Mouse (Mus musculus) Patski (cell line): ENCODE data around the gene Lima1. TPM values are rescaled to one million over a fixed set of nuclear protein-coding genes. Genes with fewer than 3 reads are reported as not detected.
A peak's percentile ranks its signal among the peaks of the same experiment; 100 is the strongest.
"Not testable (repeated sequence)": the region's sequence is repeated elsewhere in the genome, so short reads cannot be mapped to it uniquely, and the experiment has no call there.

Source experiments
- ATAC-seq: fragments of 100-300 bp; one replicate; pipeline ENCODE4 v1.8.0; 2021
- CTCF ChIA-PET: fragments of 350-600 bp; sonication (Branson Sonifier 250); formaldehyde crosslinking; loops from one replicate; lab custom pipeline; 2022; ENCODE audit warnings: inconsistent platforms; lab: Charles Lee
- POLR2A ChIA-PET: fragments of 350-600 bp; sonication (Branson Sonifier 250); formaldehyde crosslinking; loops from one replicate; lab custom pipeline; 2022; ENCODE audit warnings: antibody characterized with exemption, inconsistent platforms; lab: Charles Lee
- DNase-seq: peaks from one replicate; pipeline ENCODE4 v3.0.0-alpha.2; 2011; ENCODE audit warnings: low read depth, low spot score
- H3K27me3 ChIP-seq: fragments of 371-371 bp; one replicate; pipeline ENCODE4 v1.5.1; 2021
- CTCF ChIP-seq: fragments of 100-300 bp; IDR thresholded peaks from one replicate; pipeline ENCODE4 v1.5.1; 2021
- in situ Hi-C: fragments of 300-500 bp; cut with MboI; formaldehyde crosslinking; loops from 3 replicates; pipeline ENCODE4 v1.11.1; 2018; ENCODE audit warnings: low pct_unique_long_range_greater_than_20kb, mixed read lengths
- polyA plus RNA-seq: library from polyadenylated mRNA; unstranded; gene quantifications from one replicate; pipeline ENCODE4 v1.2.3, GENCODE M21; 2021

The Lima1 gene
- polyA plus RNA-seq, 1 experiment from 2014 or later: 140 TPM

DNA sequence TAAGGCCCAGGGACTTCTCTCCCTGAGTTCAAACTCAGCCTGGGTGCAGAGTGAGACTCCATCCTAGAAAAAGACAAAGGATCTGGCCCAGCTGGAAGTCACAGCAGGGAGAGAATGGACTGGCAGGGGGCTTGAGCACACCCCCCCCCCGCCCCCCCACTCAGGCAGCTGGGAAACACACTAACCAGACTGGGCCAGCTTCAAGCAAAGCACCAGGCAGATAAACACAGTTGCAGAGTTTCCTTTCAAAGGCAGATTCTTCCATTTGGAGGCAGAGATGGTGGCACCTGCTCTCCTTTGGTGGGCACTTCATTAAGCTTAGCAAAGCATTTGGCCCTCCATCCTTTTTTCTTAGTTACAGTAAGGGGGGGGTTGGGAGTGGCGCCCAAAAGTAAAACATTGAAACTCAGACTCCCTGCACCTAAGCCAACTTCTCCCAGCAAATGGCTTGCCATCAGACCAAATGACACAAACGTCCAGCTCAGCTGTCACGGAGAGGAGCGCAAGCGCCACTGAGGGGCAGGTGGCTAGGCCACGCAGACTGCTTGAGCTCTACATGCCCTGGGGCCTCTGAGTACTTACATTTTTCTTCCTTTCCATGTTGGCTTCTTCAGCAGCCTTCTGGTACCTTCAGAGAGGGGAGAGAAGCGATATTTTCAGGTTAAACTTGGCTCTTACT lies 48.9 kb downstream of the Lima1 start:
- DNase-seq: no peak
- TF ChIP-seq CTCF: no peak
- CTCF ChIA-PET: interaction anchor here (1.1 to 1.3 kb wide), 2 partner anchors 9 to 13 kb away, joined by 3 to 8 read pairs; no protein-coding TSS in a partner anchor
- H3K27me3 ChIP-seq: no peaks in the 10 kb centered on the region
- ATAC-seq: no peak
- in situ Hi-C loops: no loop called here
- POLR2A ChIA-PET: interaction anchor here (0.6 kb wide), 1 partner anchor 9 kb away, joined by 3 read pairs; no protein-coding TSS in a partner anchor

DNA sequence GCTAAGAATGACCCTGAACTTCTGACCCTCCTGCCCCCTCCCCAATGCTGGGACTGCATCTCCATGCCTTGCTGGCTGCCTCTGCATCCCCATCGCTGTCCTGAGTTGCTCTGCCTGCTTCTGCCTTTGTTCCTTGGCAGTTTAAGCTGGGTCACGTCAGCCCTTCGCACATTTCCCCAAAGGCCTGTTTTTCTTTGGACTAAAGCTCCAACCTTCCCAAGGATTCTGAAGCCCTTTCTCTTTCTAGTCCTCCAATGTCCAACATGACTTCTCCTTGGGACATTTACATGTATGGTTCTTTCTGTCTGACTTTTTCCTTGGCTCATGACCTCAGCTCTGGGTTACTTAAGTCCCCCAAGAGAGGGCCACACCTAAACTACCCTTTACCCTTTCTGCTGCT lies 50.0 kb downstream of the Lima1 start:
- ChIA-PET CTCF (interaction anchor here (0.8 to 1.3 kb wide), 3 partner anchors 14 to 77 kb away, joined by 3 to 8 read pairs (median 3); no protein-coding TSS in a partner anchor), POLR2A (no interaction called here)
- ATAC-seq: no peak
- no peak for TF ChIP-seq CTCF
- H3K27me3 ChIP-seq: no peaks in the 10 kb centered on the region
- in situ Hi-C loops: no loop called here
- DNase-seq: no peak

DNA sequence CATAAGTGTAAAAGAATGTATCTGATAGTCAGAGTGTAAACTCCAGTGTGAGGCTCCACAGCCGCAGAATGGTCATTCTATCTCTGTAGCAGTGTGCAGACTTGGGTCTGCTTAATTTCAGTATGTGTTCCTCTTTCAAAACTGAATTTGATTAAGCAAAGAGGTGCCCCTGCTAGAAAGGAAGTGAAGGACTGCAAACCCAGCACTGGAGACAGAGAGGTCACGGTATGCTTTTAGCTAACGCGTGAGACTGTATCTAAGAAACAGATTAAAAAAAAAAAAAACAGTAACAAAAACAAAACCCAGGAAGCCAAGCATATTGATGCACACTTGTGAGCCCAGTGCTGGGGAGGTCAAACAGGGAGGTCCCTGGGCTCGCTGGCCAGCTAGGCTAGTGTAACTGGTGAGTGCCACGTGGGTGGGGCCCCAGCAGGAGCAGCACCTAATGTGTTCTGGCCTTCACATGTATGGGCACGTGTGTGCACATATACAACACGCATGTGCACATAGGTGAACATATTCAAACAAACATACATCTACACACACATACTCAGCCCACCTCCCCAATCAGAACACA lies 51.8 kb downstream of the Lima1 start:
- ATAC-seq (no peak), DNase-seq (no peak)
- in situ Hi-C loops: no loop called here
- ChIA-PET POLR2A (no interaction called here), CTCF (interaction anchor here (1.7 kb wide), 1 partner anchor 19 kb away, joined by 5 read pairs; no protein-coding TSS in a partner anchor)
- no peak for TF ChIP-seq CTCF
- H3K27me3 ChIP-seq: no peaks in the 10 kb centered on the region

DNA sequence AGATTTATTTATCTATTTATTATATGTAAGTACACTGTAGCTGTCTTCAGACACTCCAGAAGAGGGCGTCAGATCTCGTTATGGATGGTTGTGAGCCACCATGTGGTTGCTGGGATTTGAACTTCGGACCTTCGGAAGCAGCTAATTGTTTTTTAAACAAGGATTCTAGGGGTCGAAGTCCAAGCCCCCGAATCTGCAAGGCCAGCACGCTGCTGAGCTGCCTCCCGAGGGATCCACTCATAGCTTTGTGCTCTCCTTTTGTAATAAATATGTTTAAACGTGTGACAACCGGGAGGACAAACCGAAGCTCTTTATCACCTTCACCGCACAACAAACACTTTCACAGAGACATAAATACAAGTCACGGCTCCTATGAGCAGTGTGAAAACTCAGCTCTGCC lies 52.8 kb downstream of the Lima1 start:
- ATAC-seq, H3K27me3 ChIP-seq, in situ Hi-C loops, DNase-seq: not testable (repeated sequence)
- ChIA-PET POLR2A (interaction anchor here (1.6 kb wide), 1 partner anchor 17 kb away, joined by 11 read pairs; no protein-coding TSS in a partner anchor), CTCF (interaction anchor here (0.8 kb wide), 1 partner anchor 26 kb away, joined by 3 read pairs; no protein-coding TSS in a partner anchor)

DNA sequence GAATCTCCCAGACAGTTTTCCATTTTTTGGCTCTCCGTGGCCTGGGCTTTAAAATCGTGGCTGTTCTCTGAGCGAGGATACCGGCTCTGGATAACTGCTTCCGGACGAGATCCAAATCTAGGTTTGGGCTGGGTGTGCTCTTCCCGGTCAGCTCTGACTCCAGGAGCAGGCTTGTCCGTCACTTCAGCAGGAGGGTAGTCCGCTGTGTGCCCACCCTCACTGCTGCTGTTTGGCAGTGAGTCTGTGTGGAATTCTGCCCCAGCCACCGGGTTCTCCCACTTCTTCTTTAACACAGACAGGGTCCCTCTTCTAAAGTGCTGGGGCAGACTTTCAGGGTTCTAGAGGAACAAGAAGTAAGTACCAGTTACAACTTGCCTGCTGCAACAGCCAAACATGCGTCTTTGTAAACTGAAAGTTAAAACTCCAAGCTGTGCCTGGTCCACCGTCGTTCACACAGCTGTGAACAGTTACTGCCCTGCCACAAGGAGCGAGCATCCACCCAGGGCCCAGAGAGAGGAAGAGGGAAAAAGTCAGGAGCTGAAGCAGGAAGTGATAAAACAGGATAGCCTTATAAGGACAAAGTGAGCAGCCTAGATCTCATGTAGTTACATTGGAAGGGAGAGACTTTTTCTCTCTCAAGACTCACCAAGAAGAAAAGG lies 55.5 kb downstream of the Lima1 start:
- H3K27me3 ChIP-seq: no peaks in the 10 kb centered on the region
- in situ Hi-C loops: no loop called here
- DNase-seq (no peak), ATAC-seq (peak; percentile 66)
- no peak for TF ChIP-seq CTCF
- ChIA-PET POLR2A (interaction anchor here (0.8 to 2.0 kb wide), 5 partner anchors 9 to 82 kb away, joined by 3 to 6 read pairs (median 4); no protein-coding TSS in a partner anchor), CTCF (interaction anchor here (0.9 to 2.0 kb wide), 5 partner anchors 14 to 94 kb away, joined by 3 to 7 read pairs (median 4); partner anchors contain the start of gene Cox14)

DNA sequence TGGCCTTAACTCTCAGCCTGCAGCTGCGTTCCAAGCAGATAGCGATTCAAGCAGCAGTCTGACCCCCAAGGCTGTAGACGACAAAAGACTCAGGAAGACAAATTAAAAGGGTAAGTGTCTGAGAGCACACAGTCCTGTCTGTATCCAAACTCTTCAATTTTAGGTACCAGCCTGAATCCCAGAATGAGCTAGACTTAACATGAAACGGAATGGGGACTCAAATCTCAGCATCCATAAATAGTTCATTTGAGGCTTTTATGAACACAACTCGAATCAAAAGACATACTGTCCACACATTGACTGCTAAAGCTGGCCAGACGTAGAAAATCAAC lies 56.2 kb downstream of the Lima1 start:
- DNase-seq (no peak), ATAC-seq (no peak)
- ChIA-PET CTCF (interaction anchor here (0.9 to 2.0 kb wide), 5 partner anchors 13 to 93 kb away, joined by 3 to 7 read pairs (median 3); partner anchors contain the start of gene Cox14), POLR2A (interaction anchor here (0.8 to 2.0 kb wide), 5 partner anchors 8 to 83 kb away, joined by 3 to 6 read pairs (median 4); no protein-coding TSS in a partner anchor)
- no peak for TF ChIP-seq CTCF
- in situ Hi-C loops: no loop called here
- H3K27me3 ChIP-seq: no peaks in the 10 kb centered on the region

DNA sequence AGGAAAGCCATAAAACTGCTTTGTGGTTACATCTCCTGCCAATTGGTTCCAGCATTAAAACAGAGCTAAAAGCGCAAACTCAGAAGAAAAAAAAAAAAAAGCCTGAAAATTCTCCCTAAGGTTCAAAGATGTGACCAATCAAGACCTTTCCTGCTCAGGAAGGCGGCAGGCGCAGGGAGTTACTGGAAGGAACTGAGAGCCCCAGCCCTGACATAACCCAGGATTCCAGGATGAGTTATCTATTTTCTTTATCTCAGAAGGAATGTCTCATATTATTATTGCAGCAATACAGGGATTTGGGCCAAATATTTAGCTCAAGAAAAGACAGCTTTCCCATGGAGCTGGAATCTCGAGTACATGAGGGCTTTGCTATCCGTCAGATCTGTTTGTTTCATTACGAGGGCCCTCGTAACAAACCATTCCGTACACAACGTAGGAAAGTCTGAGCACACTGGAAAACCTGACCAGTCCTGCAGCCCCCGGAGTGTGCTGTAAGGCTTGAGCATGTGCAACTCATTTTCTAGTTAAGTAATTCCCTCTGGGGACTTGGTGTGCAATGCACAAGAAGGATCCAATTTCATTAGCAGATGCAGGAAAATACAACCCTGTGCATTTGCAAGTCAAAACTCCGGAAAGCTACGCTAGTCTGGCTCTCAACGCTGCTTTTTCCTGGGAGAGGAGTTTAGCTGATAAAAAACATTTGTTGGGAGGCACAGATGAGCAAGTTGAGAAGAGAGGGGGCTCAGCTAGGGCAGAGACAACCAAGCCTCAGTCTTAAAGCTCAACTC lies 56.7 kb downstream of the Lima1 start:
- in situ Hi-C loops: no loop called here
- peak; percentile 38 for ATAC-seq
- CTCF ChIA-PET: interaction anchor here (0.9 to 2.0 kb wide), 5 partner anchors 13 to 93 kb away, joined by 3 to 7 read pairs (median 3); partner anchors contain the start of gene Cox14
- no peak for DNase-seq
- POLR2A ChIA-PET: interaction anchor here (0.6 to 2.0 kb wide), 7 partner anchors 8 to 107 kb away, joined by 3 to 7 read pairs (median 3); no protein-coding TSS in a partner anchor
- no peaks in the 10 kb centered on the region for H3K27me3 ChIP-seq
- TF ChIP-seq CTCF: no peak

DNA sequence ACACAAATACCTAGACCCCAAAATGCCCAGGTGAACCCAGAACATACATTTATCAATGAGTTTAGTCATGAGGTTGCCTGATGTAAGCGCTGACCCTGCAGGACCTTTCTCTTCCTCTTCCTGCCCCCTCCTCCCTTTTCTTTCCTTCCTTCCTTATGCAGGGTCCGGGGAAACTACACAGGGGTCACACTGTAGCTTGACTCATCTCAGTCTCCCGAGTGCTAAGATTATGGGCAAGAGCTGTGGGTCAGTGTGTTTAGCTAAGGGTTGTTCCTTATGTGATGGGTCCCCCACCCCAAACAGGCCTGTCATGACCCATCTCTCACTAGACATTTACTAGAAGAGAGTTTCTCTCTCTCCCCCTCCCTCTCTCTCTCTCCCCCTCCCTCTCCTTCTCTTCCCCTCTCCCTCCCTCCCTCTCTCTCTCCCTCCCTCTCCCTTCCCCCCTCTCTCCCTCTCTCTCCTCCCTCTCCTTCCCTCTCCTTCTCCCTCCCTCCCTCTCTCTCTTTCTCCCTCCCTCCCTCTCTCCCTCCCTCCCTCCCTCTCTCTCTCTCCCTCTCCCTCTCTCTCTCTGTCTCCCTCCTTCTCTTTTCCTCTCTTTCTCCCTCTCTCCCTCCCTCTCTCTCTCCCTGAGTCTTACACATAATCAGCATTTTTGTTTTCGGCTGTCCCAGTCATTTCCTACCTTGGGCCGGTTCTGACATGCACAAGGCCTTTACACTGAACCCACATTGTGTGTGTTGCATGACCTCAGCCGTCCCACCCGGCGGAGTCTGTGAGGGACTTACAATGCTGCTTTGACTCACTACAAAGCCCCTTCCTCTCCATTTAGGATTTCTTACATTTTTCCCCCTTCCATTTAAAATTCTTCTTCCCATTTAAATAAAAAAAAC lies 57.7 kb downstream of the Lima1 start:
- DNase-seq (no peak), ATAC-seq (no peak)
- ChIA-PET POLR2A (interaction anchor here (0.6 to 1.2 kb wide), 4 partner anchors 14 to 108 kb away, joined by 3 to 7 read pairs (median 4); no protein-coding TSS in a partner anchor), CTCF (interaction anchor here (0.9 to 2.0 kb wide), 5 partner anchors 10 to 92 kb away, joined by 3 to 7 read pairs (median 4); partner anchors contain the start of gene Cox14)
- TF ChIP-seq CTCF: no peak
- H3K27me3 ChIP-seq: no peaks in the 10 kb centered on the region
- in situ Hi-C loops: no loop called here

DNA sequence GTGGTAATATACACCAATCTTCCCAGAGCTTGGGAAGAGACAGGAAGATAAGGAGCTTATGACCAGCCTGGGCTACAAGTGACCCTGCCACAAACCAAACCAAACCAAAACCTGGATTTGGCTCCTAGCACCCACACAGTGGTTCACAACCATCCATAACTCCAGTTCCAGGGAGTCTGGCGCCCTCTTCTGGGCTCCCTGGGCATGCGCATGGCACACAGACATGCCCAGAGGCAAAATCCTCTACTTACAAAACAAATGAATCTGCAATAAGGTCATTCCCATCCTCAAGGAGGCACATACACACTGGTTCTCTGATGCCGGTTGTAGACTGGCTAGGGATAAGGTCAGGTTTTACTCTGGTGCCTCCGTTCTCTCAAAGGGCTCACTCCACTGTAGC lies 59.3 kb downstream of the Lima1 start:
- TF ChIP-seq CTCF: peak; percentile 59
- ATAC-seq (no peak), DNase-seq (no peak)
- in situ Hi-C loops: no loop called here
- H3K27me3 ChIP-seq: no peaks in the 10 kb centered on the region
- POLR2A ChIA-PET: no interaction called here
- CTCF ChIA-PET: interaction anchor here (2.0 kb wide), 1 partner anchor 88 kb away, joined by 6 read pairs; no protein-coding TSS in a partner anchor
